15 mouse cellular contexts compared by ENCODE assay signal in the genomic region with DNA sequence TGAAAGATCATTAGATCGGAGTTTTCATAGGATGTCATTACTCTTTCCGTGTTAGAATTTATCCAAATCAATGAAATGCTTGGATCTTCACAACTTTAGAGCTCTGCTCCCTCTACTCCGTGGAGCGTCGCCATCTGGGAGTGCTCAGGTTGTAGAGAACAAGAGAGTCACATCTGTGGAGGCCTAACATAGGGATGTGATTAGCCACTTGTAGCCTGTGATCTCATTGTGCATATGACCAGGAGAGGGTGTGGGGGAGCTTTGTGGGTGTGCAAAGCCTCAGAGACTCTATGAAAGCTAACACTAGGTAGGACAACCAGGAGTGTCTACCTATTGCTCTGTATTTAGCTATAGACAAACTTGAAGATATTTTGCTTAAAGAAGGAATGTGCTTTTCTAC.
"Had no signal": no experiment of that assay in that cellular context is flagged by ENCODE, and none has a peak within 500 bp of the region (broad histone marks: within the 10 kb centered on the region; RNA-seq: fewer than 3 reads in every experiment).

No protein-coding gene starts in this region.

- DNase-seq: kidney, postnatal 36 days; liver; liver, embryonic 13.5 days; liver, postnatal 0 days; thymus, adult 18-20 months; thymus, postnatal 4 days had no signal

- H3K27ac ChIP-seq: left cerebral cortex, adult 2 months; liver, embryonic 13.5 days; macrophage; midbrain, embryonic 12.5 days; midbrain, embryonic 15.5 days had no signal

- H3K27me3 ChIP-seq: limb, embryonic 13.5 days; liver, embryonic 13.5 days; midbrain, embryonic 12.5 days; midbrain, embryonic 15.5 days; neural tube, embryonic 13.5 days had no signal

- H3K4me3 ChIP-seq: left cerebral cortex, adult 2 months; limb, embryonic 13.5 days; liver, embryonic 13.5 days; midbrain, embryonic 12.5 days; midbrain, embryonic 15.5 days; neural tube, embryonic 13.5 days had no signal

- H3K4me1 ChIP-seq: liver, embryonic 13.5 days had no signal

- ATAC-seq: intestine, postnatal 0 days; liver, postnatal 0 days; lung, postnatal 0 days; midbrain, embryonic 15.5 days had no signal

- H3K9ac ChIP-seq: limb, embryonic 13.5 days; liver, embryonic 13.5 days; liver, postnatal 0 days; lung, embryonic 14.5 days; midbrain, embryonic 12.5 days; midbrain, embryonic 15.5 days; neural tube, embryonic 13.5 days had no signal

- H3K4me2 ChIP-seq: limb, embryonic 13.5 days; liver, embryonic 13.5 days; lung, embryonic 14.5 days; midbrain, embryonic 12.5 days; midbrain, embryonic 15.5 days; neural tube, embryonic 13.5 days had no signal

- H3K36me3 ChIP-seq: limb, embryonic 13.5 days; liver, embryonic 13.5 days; midbrain, embryonic 12.5 days; midbrain, embryonic 15.5 days; neural tube, embryonic 13.5 days had no signal

- H3K9me3 ChIP-seq: limb, embryonic 13.5 days; liver, embryonic 13.5 days; midbrain, embryonic 12.5 days; midbrain, embryonic 15.5 days; neural tube, embryonic 13.5 days had no signal
